Mouse (Mus musculus) lung, embryonic 14.5 days (tissue): ENCODE measurements around the gene Ms4a10. TPM values are rescaled to one million over a fixed set of nuclear protein-coding genes. Genes with fewer than 3 reads are reported as not detected.

Experiments
- ATAC-seq: fragments of 200-750 bp; cut with Nextera tagmentation; 2 replicates; pipeline ENCODE4 v1.8.0; 2017; ENCODE audit warnings: mild to moderate bottlenecking, moderate TSS enrichment, moderate library complexity; ENCODE audit not compliant: insufficient read depth
- DNase-seq: peaks from one replicate; pipeline ENCODE4 v3.0.0-alpha.2; 2015
- H3K27ac ChIP-seq: fragments of 300-500 bp; sonication (generic); 2 replicates; pipeline ENCODE4 v1.5.1; 2014; ENCODE audit warnings: low read depth, mild to moderate bottlenecking, moderate library complexity
- H3K27me3 ChIP-seq: fragments of 300-500 bp; sonication (generic); 2 replicates; pipeline ENCODE4 v1.6.1; 2014; ENCODE audit warnings: low read length, control low read depth; ENCODE audit not compliant: insufficient read depth
- H3K36me3 ChIP-seq: fragments of 300-500 bp; sonication (generic); 2 replicates; pipeline ENCODE4 v1.6.1; 2014; ENCODE audit warnings: control low read depth; ENCODE audit not compliant: insufficient read depth
- H3K4me1 ChIP-seq: fragments of 300-500 bp; sonication (generic); 2 replicates; pipeline ENCODE4 v1.6.1; 2014; ENCODE audit warnings: antibody characterized with exemption, control low read depth; ENCODE audit not compliant: insufficient read depth
- H3K4me2 ChIP-seq: fragments of 300-500 bp; sonication (generic); 2 replicates; pipeline ENCODE4 v1.6.1; 2014; ENCODE audit warnings: mild to moderate bottlenecking
- H3K4me3 ChIP-seq: fragments of 300-500 bp; sonication (generic); 2 replicates; pipeline ENCODE4 v1.5.1; 2014; ENCODE audit warnings: low read depth, low read length
- H3K9ac ChIP-seq: fragments of 300-500 bp; sonication (generic); 2 replicates; pipeline ENCODE4 v1.6.1; 2014
- H3K9me3 ChIP-seq: fragments of 300-500 bp; sonication (generic); 2 replicates; pipeline ENCODE4 v1.6.1; 2016; ENCODE audit warnings: low read depth, low read length, control low read depth
- CTCF ChIP-seq: IDR thresholded peaks from 2 replicates; pipeline ENCODE4 v1.5.1; 2016; ENCODE audit warnings: antibody characterized with exemption, low read depth
- WGBS: fragments of 180-500 bp; shearing (Covaris S2); extraction: QIAGEN DNeasy Blood & Tissue Kit; methylation state at CpG from one replicate; pipeline ENCODE4 v1.1.7; 2014; 5-methylcytosine and 5-hydroxymethylcytosine counted together
- polyA plus RNA-seq: library from polyadenylated mRNA; unstranded; fragments of >200 nt; fragmentation: Nextera tagmentation; extraction: Ambion mirVana; gene quantifications from 2 replicates; pipeline ENCODE4 v1.2.1, GENCODE M21; 2014

Ms4a10 gene
- polyA plus RNA-seq, 1 experiment from 2014 or later = not detected

- WGBS = 72% methylated on average over 3 of the region's 3 CpGs
- ATAC-seq = no peak
These were observed 53.4 kb downstream of the Ms4a10 start for GRCm38 (mm10) chr19:10921058-10921457.

DNA sequence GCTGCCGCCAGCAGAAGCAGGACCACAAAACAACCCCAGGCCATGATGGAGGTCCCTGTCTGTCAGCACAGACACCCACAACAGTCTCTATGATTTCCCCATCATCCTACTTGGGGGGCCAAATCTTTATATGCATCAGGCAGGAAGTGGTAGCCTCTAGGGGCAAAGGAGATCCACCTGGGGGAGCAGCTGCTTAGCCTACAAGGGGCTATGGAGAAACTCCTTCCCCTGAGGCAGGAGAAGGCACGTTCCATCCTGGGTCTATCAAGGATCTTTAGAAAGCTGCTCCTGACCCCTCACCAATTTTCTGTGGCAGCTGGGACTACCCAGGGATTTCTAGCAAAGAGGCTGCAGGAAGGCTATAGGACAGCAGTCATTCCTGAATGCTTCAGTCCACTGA lies 53.9 kb downstream of the Ms4a10 start, which contains the start of gene Zp1:
TSS of gene Zp1 (minus strand) at position 101 of the 400 bp plus-strand sequence.
- H3K4me3 ChIP-seq = no peak within 1 kb of the TSS
- no peak for TF ChIP-seq CTCF
- H3K4me2 ChIP-seq = no peak within 1 kb of the TSS
- no peaks in the 10 kb centered on the region for H3K4me1 ChIP-seq
- H3K9me3 ChIP-seq = no peaks in the 10 kb centered on the region
- no peaks in the 10 kb centered on the region for H3K36me3 ChIP-seq
- 64% methylated on average over 2 of the region's 2 CpGs for WGBS
- ATAC-seq (no peak), DNase-seq (no peak)
- H3K27me3 ChIP-seq = no peaks in the 10 kb centered on the region
- H3K9ac ChIP-seq = no peak within 1 kb of the TSS
- no peak within 1 kb of the TSS for H3K27ac ChIP-seq

More at GRCm38 (mm10) chr19:10921058-10921457, 53.4 kb downstream of the Ms4a10 start:
- Histone ChIP-seq H3K4me2 (no peak overlapping the region), H3K9ac (no peak overlapping the region), H3K27ac (no peak overlapping the region), H3K4me1 (no peaks in the 10 kb centered on the region), H3K36me3 (no peaks in the 10 kb centered on the region), H3K4me3 (no peak overlapping the region), H3K27me3 (no peaks in the 10 kb centered on the region), H3K9me3 (no peaks in the 10 kb centered on the region)
- TF ChIP-seq CTCF = no peak
- DNase-seq = no peak

- WGBS = 80% methylated on average over 10 of the region's 10 CpGs
- ATAC-seq = no peak
These were observed 56.0 kb downstream of the Ms4a10 start for GRCm38 (mm10) chr19:10918321-10918991.

DNA sequence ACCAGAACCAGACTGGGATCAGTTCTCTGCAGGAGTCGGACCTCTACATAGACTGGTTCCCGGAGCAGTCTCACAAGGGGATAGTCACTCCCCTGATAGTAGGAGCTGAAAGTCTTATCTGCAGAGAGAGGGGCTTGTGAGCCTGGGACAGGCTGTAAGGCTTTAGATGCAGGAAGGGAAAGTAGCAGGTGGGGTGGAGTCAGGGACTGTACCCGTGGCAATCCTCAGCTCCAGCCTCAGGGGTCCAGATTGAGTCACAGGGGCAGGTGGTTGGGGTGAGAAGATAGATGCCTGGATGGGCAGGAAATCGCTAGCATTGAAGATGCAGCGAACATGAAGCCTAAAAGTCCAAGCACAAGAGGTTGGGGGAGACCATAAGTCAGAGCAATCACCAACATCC lies 58.0 kb downstream of the Ms4a10 start:
- H3K27ac ChIP-seq = no peak overlapping the region
- no peaks in the 10 kb centered on the region for H3K36me3 ChIP-seq
- H3K9me3 ChIP-seq = no peaks in the 10 kb centered on the region
- H3K4me1 ChIP-seq = no peaks in the 10 kb centered on the region
- no peak overlapping the region for H3K4me3 ChIP-seq
- no peak overlapping the region for H3K4me2 ChIP-seq
- TF ChIP-seq CTCF = no peak
- DNase-seq = no peak
- WGBS = 59% methylated on average over 5 of the region's 5 CpGs
- H3K9ac ChIP-seq = no peak overlapping the region
- no peaks in the 10 kb centered on the region for H3K27me3 ChIP-seq
- ATAC-seq = no peak

More at GRCm38 (mm10) chr19:10918321-10918991, 56.0 kb downstream of the Ms4a10 start:
- Histone ChIP-seq H3K27ac (no peak overlapping the region), H3K4me1 (no peaks in the 10 kb centered on the region), H3K4me3 (no peak overlapping the region), H3K9ac (no peak overlapping the region), H3K4me2 (no peak overlapping the region), H3K27me3 (no peaks in the 10 kb centered on the region), H3K9me3 (no peaks in the 10 kb centered on the region), H3K36me3 (no peaks in the 10 kb centered on the region)
- DNase-seq = no peak
- no peak for TF ChIP-seq CTCF

GRCm38 (mm10) chr19:10914870-10915269 lies 59.6 kb downstream of the Ms4a10 start:
- TF ChIP-seq CTCF = no peak
- H3K27ac ChIP-seq = no peak overlapping the region
- H3K9ac ChIP-seq = no peak overlapping the region
- ATAC-seq (no peak), DNase-seq (no peak)
- H3K9me3 ChIP-seq = no peaks in the 10 kb centered on the region
- H3K4me3 ChIP-seq = no peak overlapping the region
- H3K36me3 ChIP-seq = no peaks in the 10 kb centered on the region
- H3K27me3 ChIP-seq = no peaks in the 10 kb centered on the region
- no peaks in the 10 kb centered on the region for H3K4me1 ChIP-seq
- WGBS = 51% methylated on average over 2 of the region's 2 CpGs
- H3K4me2 ChIP-seq = no peak overlapping the region

DNA sequence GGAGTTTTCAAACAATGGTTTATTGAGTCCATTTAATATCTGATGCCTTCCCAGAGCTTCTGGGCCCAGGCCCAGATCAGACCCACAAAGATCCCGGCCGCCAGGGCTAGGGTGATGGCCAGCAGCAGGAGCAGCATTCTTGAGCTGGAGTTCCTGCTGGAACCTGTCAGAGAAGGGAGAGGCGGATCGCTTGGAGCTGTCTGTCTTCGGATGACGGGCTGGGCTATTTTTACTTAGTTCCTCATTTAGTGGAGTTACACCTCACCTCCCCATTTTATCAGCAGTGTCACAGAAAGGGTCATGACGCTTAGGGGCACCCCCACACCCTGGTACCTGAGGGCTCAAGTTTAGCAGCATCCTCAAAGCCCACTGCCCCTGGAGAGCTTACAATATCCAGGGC lies 60.2 kb downstream of the Ms4a10 start:
- Histone ChIP-seq H3K9ac (no peak overlapping the region), H3K27me3 (no peaks in the 10 kb centered on the region), H3K4me2 (no peak overlapping the region), H3K27ac (no peak overlapping the region), H3K36me3 (no peaks in the 10 kb centered on the region), H3K4me3 (no peak overlapping the region), H3K4me1 (no peaks in the 10 kb centered on the region), H3K9me3 (no peaks in the 10 kb centered on the region)
- DNase-seq (no peak), ATAC-seq (no peak)
- 53% methylated on average over 7 of the region's 7 CpGs for WGBS
- TF ChIP-seq CTCF = no peak

Other genes starting within 250 kb of the Ms4a10 start
- 0.39 and 0.63 TPM in 2 replicates for gene Cd5, start 235.7 kb downstream of the Ms4a10 start, polyA plus RNA-seq
- 0.17 TPM in 1 of 2 replicates, not detected in the other for gene Cd6, start 144.6 kb downstream of the Ms4a10 start, polyA plus RNA-seq
- 0.41 and 0.46 TPM in 2 replicates for gene Slc15a3, start 134.9 kb downstream of the Ms4a10 start, polyA plus RNA-seq
- gene Tmem132a, start 104.7 kb downstream of the Ms4a10 start, polyA plus RNA-seq = 68.7 and 80.2 TPM in 2 replicates
- 120 and 122 TPM in 2 replicates for gene Tmem109, start 92.7 kb downstream of the Ms4a10 start, polyA plus RNA-seq
- gene Prpf19, start 79.4 kb downstream of the Ms4a10 start, polyA plus RNA-seq = 40.7 TPM in 2 replicates
- not detected in 2 replicates for gene Zp1, start 54.0 kb downstream of the Ms4a10 start, polyA plus RNA-seq
- gene Ptgdr2, start 37.5 kb downstream of the Ms4a10 start, polyA plus RNA-seq = not detected in 2 replicates
- 28.5 and 32.7 TPM in 2 replicates for gene Ccdc86, start 25.4 kb downstream of the Ms4a10 start, polyA plus RNA-seq
- not detected in 2 replicates for gene Ms4a15, start 18.6 kb upstream of the Ms4a10 start, polyA plus RNA-seq
- gene Ms4a18, start 43.4 kb upstream of the Ms4a10 start, polyA plus RNA-seq = not detected in 2 replicates
- gene Ms4a8a, start 106.4 kb upstream of the Ms4a10 start, polyA plus RNA-seq = 0.18 TPM in 1 of 2 replicates, not detected in the other
- not detected in 2 replicates for gene 1700017D01Rik, start 156.2 kb upstream of the Ms4a10 start, polyA plus RNA-seq
- not detected in 2 replicates for gene 1700025F22Rik, start 190.7 kb upstream of the Ms4a10 start, polyA plus RNA-seq
- not detected in 2 replicates for gene Ms4a13, start 222.1 kb upstream of the Ms4a10 start, polyA plus RNA-seq